Mouse (Mus musculus): Measurements from ENCODE around the gene Epha7. TPM values are rescaled to one million over a fixed set of nuclear protein-coding genes. Genes with fewer than 3 reads are reported as not detected.

Gene Epha7
- polyA plus RNA-seq, 1 experiment: 0.83 TPM

GRCm38 (mm10) chr4:28899373-28899772, 86.4 kb downstream of the Epha7 start:
- TF ChIP-seq CTCF (conservative IDR thresholded peaks at IDR 0.05; ENCODE audit: insufficient read depth, insufficient read length, low read depth, low read length) (no peak), POLR2A (IDR thresholded peaks at IDR 0.05; ENCODE audit: low read depth, low read length) (no peak)
- no peak for DNase-seq
- no peaks in the 10 kb centered on the region for H3K36me3 ChIP-seq (ENCODE audit: control insufficient read depth, insufficient read depth, low read length)
- no peak overlapping the region for H3K27ac ChIP-seq (ENCODE audit: insufficient read depth, low read depth, low read length)
- no peaks in the 10 kb centered on the region for H3K27me3 ChIP-seq (replicated peaks; ENCODE audit: control insufficient read depth, insufficient read depth, low read length)
- WGBS: 89% methylated on average over 4 of the region's 4 CpGs
- H3K4me1 ChIP-seq (ENCODE audit: control insufficient read depth, insufficient read depth, low read length): no peaks in the 10 kb centered on the region
- H3K4me3 ChIP-seq (ENCODE audit: insufficient read depth, low read depth, low read length): no peak overlapping the region

- 92% methylated on average over 11 of the region's 11 CpGs for WGBS
- Histone ChIP-seq H3K27ac (ENCODE audit: insufficient read depth, low read depth, low read length) (no peak overlapping the region), H3K36me3 (ENCODE audit: control insufficient read depth, insufficient read depth, low read length) (no peaks in the 10 kb centered on the region), H3K4me3 (ENCODE audit: insufficient read depth, low read depth, low read length) (no peak overlapping the region), H3K27me3 (replicated peaks; ENCODE audit: control insufficient read depth, insufficient read depth, low read length) (no peaks in the 10 kb centered on the region), H3K4me1 (ENCODE audit: control insufficient read depth, insufficient read depth, low read length) (no peaks in the 10 kb centered on the region)
- DNase-seq: no peak
- TF ChIP-seq CTCF (conservative IDR thresholded peaks at IDR 0.05; ENCODE audit: insufficient read depth, insufficient read length, low read depth, low read length) (no peak), POLR2A (IDR thresholded peaks at IDR 0.05; ENCODE audit: low read depth, low read length) (no peak)
Observed at GRCm38 (mm10) chr4:28899783-28900182, 86.9 kb downstream of the Epha7 start.

GRCm38 (mm10) chr4:28901496-28901895, 88.6 kb downstream of the Epha7 start:
- no peaks in the 10 kb centered on the region for H3K4me1 ChIP-seq (ENCODE audit: control insufficient read depth, insufficient read depth, low read length)
- no peaks in the 10 kb centered on the region for H3K36me3 ChIP-seq (ENCODE audit: control insufficient read depth, insufficient read depth, low read length)
- TF ChIP-seq POLR2A (IDR thresholded peaks at IDR 0.05; ENCODE audit: low read depth, low read length) (no peak), CTCF (conservative IDR thresholded peaks at IDR 0.05; ENCODE audit: insufficient read depth, insufficient read length, low read depth, low read length) (no peak)
- no peaks in the 10 kb centered on the region for H3K27me3 ChIP-seq (replicated peaks; ENCODE audit: control insufficient read depth, insufficient read depth, low read length)
- DNase-seq: no peak
- WGBS: 96% methylated on average over 5 of the region's 5 CpGs
- H3K27ac ChIP-seq (ENCODE audit: insufficient read depth, low read depth, low read length): no peak overlapping the region
- H3K4me3 ChIP-seq (ENCODE audit: insufficient read depth, low read depth, low read length): no peak overlapping the region

- H3K27me3 ChIP-seq (replicated peaks; ENCODE audit: control insufficient read depth, insufficient read depth, low read length): no peaks in the 10 kb centered on the region
- no peak for DNase-seq
- H3K4me1 ChIP-seq (ENCODE audit: control insufficient read depth, insufficient read depth, low read length): no peaks in the 10 kb centered on the region
- no peak overlapping the region for H3K27ac ChIP-seq (ENCODE audit: insufficient read depth, low read depth, low read length)
- WGBS: 74% methylated on average over 4 of the region's 4 CpGs
- H3K36me3 ChIP-seq (ENCODE audit: control insufficient read depth, insufficient read depth, low read length): no peaks in the 10 kb centered on the region
- TF ChIP-seq POLR2A (IDR thresholded peaks at IDR 0.05; ENCODE audit: low read depth, low read length): no peak
- no peak for TF ChIP-seq CTCF (conservative IDR thresholded peaks at IDR 0.05; ENCODE audit: insufficient read depth, insufficient read length, low read depth, low read length)
- H3K4me3 ChIP-seq (ENCODE audit: insufficient read depth, low read depth, low read length): no peak overlapping the region
Observed at GRCm38 (mm10) chr4:28902004-28902704, 89.2 kb downstream of the Epha7 start.

GRCm38 (mm10) chr4:28906985-28907384, 94.1 kb downstream of the Epha7 start:
- no peak for DNase-seq
- Histone ChIP-seq H3K4me1 (ENCODE audit: control insufficient read depth, insufficient read depth, low read length) (no peaks in the 10 kb centered on the region), H3K36me3 (ENCODE audit: control insufficient read depth, insufficient read depth, low read length) (no peaks in the 10 kb centered on the region), H3K27me3 (replicated peaks; ENCODE audit: control insufficient read depth, insufficient read depth, low read length) (no peaks in the 10 kb centered on the region), H3K27ac (ENCODE audit: insufficient read depth, low read depth, low read length) (no peak overlapping the region), H3K4me3 (ENCODE audit: insufficient read depth, low read depth, low read length) (no peak overlapping the region)
- 90% methylated on average over 2 of the region's 2 CpGs for WGBS
- TF ChIP-seq CTCF (conservative IDR thresholded peaks at IDR 0.05; ENCODE audit: insufficient read depth, insufficient read length, low read depth, low read length) (no peak), POLR2A (IDR thresholded peaks at IDR 0.05; ENCODE audit: low read depth, low read length) (no peak)

GRCm38 (mm10) chr4:28910127-28910526, 97.2 kb downstream of the Epha7 start:
- H3K4me1 ChIP-seq (ENCODE audit: control insufficient read depth, insufficient read depth, low read length): no peaks in the 10 kb centered on the region
- no peaks in the 10 kb centered on the region for H3K27me3 ChIP-seq (replicated peaks; ENCODE audit: control insufficient read depth, insufficient read depth, low read length)
- no peak overlapping the region for H3K4me3 ChIP-seq (ENCODE audit: insufficient read depth, low read depth, low read length)
- no peaks in the 10 kb centered on the region for H3K36me3 ChIP-seq (ENCODE audit: control insufficient read depth, insufficient read depth, low read length)
- DNase-seq: no peak
- no peak overlapping the region for H3K27ac ChIP-seq (ENCODE audit: insufficient read depth, low read depth, low read length)
- WGBS: 76% methylated on average over 4 of the region's 4 CpGs
- TF ChIP-seq CTCF (conservative IDR thresholded peaks at IDR 0.05; ENCODE audit: insufficient read depth, insufficient read length, low read depth, low read length): no peak
- no peak for TF ChIP-seq POLR2A (IDR thresholded peaks at IDR 0.05; ENCODE audit: low read depth, low read length)

GRCm38 (mm10) chr4:28912028-28912427, 99.1 kb downstream of the Epha7 start:
- no peaks in the 10 kb centered on the region for H3K27me3 ChIP-seq (replicated peaks; ENCODE audit: control insufficient read depth, insufficient read depth, low read length)
- H3K27ac ChIP-seq (ENCODE audit: insufficient read depth, low read depth, low read length): no peak overlapping the region
- no peaks in the 10 kb centered on the region for H3K36me3 ChIP-seq (ENCODE audit: control insufficient read depth, insufficient read depth, low read length)
- H3K4me3 ChIP-seq (ENCODE audit: insufficient read depth, low read depth, low read length): no peak overlapping the region
- no peak for DNase-seq
- WGBS: 67% methylated on average over 2 of the region's 2 CpGs
- TF ChIP-seq CTCF (conservative IDR thresholded peaks at IDR 0.05; ENCODE audit: insufficient read depth, insufficient read length, low read depth, low read length) (no peak), POLR2A (IDR thresholded peaks at IDR 0.05; ENCODE audit: low read depth, low read length) (no peak)
- H3K4me1 ChIP-seq (ENCODE audit: control insufficient read depth, insufficient read depth, low read length): no peaks in the 10 kb centered on the region

All from kidney, adult 2 months (tissue).